Mouse (Mus musculus) cerebellum, postnatal 36 days (tissue): ENCODE measurements around the gene Atp11b.
A peak's percentile ranks its signal among the peaks of the same experiment; 100 is the strongest.

Source experiments
- DNase-seq, 2 experiments: peaks; one replicate each; pipeline ENCODE4 v3.0.0; 2021 to 2022; ENCODE audit warnings: mixed read lengths in 2 of 2

Gene Atp11b

DNA sequence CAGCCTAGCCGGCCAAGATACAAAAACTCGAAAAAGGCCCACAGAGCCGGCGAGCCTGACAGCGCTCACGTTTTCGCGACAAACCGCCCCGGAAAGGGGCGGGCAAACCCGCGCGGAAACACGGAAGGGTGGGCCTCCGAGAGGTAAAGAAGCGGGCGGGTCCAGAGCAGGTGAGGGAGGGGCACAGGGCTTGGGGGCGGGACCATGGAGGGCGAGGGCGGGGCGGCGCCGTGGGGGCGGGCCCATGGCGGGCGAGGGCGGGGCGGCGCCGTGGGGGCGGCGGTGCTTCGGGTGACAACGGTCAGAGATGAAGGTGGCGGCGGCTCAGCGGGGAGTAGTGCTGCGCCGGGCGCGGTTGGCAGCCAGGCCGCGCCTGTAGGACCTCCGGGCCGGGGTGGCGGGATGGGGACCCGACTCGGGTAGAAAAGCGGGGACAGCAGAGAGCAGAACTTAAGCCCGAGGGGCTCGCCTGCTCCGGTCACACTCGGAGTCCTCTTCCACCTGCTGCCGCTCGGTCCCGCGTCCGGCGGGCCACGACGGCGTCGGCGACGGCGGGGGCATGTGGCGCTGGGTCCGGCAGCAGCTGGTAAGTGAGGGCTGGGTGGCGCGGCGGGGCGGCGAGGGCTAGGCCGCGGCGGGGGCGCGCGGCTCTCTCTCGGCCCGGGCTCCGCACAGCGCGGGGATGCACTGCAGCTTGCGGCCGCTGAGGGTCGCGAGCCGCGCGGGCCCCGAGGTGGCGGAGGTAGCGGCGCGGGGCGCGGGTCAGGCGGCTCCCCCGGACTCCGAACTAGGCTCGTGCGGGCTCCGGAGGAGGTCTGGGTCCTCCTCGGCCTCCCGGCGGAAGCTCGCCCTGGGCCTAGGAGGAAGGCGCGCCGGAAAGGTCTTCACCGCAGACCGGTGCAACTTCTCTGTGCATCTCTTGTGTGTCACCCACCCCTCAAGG is at the start of gene Atp11b:
Gene Atp11b (plus strand): TSS at position 282 of the 943 bp plus-strand sequence.
- peak; percentile 78 to 85 for DNase-seq

GRCm38 (mm10) chr3:35704328-35704613 is 49.6 kb upstream of the Atp11b start:
- DNase-seq: no peak

GRCm38 (mm10) chr3:35719531-35720205 is 34.2 kb upstream of the Atp11b start:
- DNase-seq: no peak

DNA sequence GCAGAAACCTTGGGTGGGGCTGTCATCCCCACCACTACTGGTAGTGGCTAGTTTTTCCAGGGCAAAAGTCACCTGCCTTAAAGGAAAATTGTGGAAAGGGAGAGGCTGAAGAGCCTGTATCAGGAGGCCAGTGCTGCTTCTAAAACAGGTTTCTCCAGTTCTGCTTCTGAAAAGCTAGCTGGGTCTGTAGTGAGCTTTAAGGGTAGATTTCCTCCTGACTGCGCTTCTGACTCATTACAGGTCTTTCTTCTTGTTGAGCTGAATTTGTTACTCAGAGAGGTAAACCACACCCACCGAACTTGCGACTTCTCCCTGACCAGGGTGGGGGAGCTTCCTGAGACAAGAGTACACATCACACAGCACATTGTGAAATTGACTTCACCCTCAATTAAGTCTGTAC is 33.1 kb upstream of the Atp11b start:
- DNase-seq: no peak

DNA sequence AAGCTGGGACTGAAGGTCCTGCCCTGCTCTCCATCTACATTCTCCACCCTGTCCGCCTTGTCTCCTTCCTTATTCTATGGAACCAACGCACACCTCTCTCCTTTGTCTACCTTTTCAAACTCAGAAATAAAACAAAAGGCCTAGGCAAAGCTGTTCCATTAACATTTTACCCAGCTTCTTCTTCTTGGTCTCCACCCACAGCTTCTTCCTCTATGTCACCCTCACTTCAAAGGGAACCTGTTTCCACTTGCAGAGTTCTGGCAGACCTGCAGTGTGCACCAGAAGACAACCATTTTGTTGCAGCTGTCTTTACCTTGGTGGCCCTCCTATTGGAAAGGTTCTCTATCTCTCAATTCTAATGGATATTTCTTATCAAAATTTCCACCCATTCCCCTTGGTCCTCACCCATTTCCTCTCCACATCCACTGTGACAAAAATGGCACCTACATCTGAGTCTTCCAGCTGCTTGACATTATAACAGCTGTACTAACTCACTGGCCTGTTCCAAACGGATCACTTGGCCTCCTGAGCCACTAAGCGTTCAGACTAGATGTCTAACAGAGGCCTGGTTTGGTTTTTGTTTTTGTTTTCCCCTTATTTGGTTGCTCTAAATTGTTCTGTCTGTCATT is 32.0 kb upstream of the Atp11b start:
- DNase-seq: no peak

DNA sequence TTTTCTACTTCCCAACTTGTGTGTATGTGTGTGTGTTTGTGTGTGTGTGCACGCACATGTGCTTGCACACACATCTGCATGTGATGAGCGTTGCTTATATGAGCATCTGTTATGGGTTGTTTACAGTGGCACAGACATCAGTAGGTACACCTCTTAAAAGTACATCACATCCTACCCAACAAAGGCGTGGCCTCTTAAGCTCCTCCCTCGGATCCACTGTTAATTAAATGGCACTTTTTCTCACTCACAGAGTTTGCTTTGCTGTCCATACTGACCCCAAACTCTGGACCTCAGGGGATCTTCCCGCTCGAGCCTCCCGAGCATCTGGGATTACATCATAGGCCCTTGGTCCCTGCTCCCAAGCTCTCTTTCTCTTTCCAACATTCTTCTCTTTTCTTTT is 31.1 kb upstream of the Atp11b start:
- DNase-seq: no peak

DNA sequence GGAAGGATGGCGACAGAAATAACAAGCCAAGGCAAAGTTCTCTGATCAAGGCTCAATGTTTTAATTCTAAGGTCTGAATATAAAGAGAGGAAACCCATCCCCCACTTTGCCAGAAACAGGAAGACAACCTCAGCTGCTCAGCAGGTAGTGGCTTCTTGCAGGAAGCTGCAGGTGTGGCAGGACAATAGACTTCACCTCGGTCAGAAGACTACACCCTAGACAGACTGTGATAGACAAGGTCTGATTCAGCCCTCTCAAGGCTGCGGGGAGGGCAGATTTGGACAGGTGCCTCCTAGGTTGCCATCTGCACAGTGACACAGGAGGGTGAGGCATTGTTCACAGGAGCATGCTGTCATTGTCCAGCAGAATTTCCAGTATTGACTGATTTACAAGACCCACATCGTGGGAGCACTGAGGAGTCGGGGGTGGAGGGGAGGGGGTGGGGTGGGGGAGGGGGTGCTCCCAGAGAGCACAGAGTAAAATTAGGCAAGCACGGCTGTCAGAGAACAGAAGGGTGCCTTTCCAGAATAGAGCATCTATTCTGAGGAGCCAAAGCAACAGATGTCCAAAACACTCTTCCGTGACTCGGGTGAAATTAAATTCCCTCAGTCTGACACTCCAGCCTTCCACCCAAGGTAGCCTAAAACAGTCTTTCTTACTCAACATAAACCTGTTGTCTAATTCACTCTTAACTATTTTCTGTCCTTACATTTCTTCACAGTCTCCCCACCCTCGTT is 30.2 kb upstream of the Atp11b start:
- peak; percentile 48 for DNase-seq

DNA sequence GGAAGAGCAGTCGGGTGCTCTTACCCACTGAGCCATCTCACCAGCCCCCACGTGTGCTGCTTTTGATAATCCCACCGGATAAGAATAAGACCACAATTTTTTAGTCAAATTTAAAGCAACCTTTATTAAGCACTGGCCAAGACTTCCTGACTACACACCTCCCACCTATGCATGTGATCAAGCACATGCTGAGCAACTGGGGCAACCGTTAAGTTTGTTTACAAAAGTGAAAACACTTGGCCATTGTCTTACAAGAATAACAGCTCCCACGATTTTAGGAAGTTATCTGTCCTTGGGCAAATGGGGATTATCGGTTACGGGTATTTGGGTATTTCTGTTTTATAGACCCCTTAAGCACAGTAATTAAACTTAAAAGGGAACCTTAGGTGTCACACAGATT is 28.8 kb upstream of the Atp11b start:
- no peak for DNase-seq

GRCm38 (mm10) chr3:35726936-35727335 is 27.0 kb upstream of the Atp11b start:
- DNase-seq: no peak

- DNase-seq: no peak
These were observed 24.4 kb upstream of the Atp11b start for GRCm38 (mm10) chr3:35729490-35729889.

DNA sequence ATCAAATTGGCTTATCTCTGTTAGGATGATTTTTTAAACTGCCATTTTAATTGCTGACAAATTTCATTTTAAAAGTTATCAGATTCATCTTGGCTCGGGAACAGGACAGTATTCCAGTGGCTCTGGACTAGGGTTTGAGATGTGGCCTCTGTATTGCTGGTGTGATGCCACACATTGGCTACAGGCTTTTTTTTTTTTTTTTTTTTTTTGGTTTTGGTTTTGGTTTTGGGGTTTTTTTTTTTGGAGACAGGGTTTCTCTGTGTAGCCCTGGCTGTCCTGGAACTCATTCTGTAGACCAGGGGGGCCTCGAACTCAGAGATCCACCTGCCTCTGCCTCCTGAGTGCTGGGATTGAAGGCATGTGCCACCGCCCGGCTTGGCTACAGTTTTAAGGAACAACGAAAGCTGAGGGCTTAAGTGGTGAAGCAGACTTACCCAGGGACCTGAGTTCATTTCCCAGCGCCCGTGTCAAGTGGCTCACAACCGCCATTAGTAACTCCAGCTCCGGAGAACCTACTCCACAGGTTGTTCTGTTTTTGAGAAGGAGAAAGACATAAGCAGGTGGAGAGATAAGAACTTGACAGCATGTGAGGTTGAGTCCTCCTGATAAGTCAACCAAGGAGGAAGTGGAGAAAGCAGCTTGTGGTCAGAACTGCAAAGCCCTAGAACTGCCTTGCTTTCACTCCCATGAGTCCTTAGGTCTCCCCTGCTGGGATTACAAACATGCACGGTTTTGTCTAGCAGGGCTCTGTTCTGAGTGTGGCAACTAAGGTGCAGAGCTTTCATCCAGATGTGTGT is 21.7 kb upstream of the Atp11b start:
- DNase-seq: no peak

- no peak for DNase-seq
These were observed 21.1 kb upstream of the Atp11b start for GRCm38 (mm10) chr3:35732778-35733147.

DNA sequence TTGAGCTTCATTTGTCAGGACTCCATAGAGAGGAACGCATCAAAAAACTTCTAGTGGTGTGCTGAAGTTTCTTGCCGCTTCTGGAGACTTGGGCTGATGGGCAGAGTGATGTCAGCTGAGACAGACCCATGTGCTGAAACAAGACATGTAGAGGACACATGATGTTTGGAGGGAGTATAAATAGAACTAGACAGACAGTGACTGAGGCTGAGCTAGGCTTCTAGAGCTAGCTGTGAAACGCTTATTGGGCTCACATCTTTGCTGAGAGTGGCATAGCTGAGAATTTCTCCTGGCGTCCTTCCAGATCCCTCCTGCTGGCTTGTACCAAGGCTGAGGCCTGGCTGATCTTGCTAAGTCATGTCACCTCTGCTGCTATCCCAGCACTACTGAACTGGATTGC is 19.4 kb upstream of the Atp11b start:
- DNase-seq: no peak

GRCm38 (mm10) chr3:35738071-35738470 is 15.8 kb upstream of the Atp11b start:
- no peak for DNase-seq

DNA sequence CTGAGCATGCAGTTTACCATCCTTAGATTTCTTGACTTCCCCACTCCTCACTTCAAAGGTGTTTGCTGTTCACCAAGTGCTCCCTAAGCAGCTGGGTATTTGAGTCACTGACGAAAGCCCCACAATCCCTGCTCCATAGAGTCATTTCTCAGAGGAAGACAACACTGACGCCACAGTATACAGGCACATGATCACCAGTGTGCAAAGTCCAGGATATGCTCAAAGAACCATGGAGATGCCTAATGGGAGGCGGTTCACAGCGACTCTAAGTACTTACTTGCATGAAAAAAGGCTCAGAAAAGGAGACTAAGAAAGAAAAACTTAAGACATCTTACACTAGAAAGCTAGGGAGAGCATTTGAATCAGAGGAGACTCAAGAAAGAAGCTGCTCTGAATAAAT is 8.9 kb upstream of the Atp11b start:
- no peak for DNase-seq

GRCm38 (mm10) chr3:35746840-35747456 is 7.0 kb upstream of the Atp11b start:
- DNase-seq: no peak

DNA sequence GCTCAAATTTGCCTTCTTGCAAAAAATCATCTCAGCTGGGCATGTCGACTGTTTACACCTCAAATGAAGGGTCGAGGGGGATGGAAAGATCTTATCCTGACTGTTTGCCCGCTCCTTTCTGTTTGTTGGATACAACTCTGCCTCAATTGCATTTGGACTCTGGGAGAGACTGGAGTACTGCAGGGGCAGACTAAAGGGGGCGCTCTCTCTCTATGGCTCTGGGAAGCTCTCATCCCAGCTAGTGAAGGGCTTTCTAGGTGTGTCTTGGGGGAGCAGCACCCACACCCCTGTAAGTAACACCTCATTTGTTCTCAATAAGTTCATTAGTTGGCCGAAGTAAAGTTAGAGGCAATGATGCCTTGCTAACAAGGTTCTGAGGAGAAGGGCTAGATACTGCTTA is 3.6 kb upstream of the Atp11b start:
- DNase-seq: no peak

DNA sequence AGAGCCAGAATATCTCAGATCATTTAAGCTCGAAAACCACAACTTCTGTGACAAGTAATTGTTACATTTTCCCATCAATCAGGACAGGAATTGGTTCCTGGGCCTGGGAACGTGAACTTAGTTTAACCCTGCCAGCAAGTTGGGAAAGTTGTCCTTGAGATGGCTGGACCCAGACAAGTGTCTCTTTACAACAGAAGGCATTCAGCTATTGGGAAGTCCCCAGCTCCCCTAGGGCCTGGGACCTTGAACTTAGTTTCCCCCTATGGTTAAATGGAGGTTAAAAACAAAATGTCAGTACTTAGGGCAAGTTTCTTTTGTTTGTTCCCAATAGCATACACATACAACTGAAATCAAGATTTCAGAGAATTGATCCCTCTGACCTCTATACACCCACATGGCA is 2.2 kb upstream of the Atp11b start:
- no peak for DNase-seq

DNA sequence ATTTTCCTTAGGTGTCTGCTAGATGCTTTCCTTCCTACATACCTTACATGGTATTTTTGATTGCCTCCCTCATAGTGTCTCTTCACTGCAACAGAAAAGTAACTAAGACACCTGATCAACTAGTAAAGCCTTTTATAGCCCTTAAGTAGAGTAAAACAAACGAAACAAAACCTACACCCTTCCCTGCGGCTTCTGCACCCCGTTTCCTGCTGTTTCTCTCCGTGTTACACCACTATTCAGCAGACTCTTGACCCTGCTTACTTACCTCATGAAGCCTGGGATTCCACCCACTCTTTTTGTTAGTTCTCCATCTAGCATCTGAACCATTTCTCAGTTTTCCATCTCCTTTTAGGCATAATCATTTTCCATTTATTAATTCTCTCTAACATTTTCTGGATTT is 8.8 kb downstream of the Atp11b start:
- no peak for DNase-seq

- DNase-seq: peak; percentile 68 to 74
These were observed 11.0 kb downstream of the Atp11b start for GRCm38 (mm10) chr3:35764637-35765617.

- no peak for DNase-seq
These were observed 25.8 kb downstream of the Atp11b start for GRCm38 (mm10) chr3:35779748-35780147.
